Mouse (Mus musculus): Measurements from ENCODE around the gene Kcnip2. TPM values are rescaled to one million over a fixed set of nuclear protein-coding genes. Genes with fewer than 3 reads are reported as not detected.
A peak's percentile ranks its signal among the peaks of the same experiment; 100 is the strongest.

The Kcnip2 gene
- polyA plus RNA-seq, 1 experiment from 2014 or later, result 0.66 TPM

DNA sequence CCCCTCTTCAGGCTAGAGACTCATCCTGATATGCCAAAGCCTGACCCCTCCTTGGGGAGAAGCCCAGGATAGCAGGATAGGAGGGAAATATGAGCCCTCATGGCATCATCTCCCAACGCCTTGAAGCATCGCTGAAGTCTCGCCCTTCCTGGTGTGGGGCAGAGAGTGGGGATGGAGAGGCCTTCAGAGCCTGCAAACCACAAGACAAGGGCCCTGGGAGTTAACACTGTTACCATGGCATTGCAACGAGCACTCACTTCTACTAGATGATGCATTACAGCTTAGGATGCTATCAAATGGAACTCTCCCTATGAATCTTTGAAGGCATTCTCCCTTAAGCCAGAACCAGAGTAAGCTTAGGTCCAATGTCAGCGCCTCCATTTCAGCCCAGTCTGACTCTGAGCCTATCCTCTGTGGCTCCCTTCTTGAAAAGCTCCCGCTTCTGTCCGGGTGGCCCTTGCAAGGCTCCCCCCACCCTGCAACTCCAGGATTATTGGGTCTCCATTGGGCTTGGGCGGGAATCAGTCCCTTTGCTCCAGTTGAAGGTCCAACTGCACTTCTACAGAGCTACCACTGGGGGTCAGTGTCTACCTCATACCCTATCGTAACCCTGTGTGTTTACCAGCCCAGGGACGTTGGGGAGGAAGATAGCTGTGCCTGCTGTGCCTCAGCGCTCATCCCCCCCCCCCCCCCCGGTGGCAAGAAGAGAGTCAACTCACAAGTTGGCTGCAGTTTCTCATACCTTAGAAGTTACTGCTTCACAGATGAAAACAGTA lies 11.1 kb downstream of the Kcnip2 start:
- no peak for ATAC-seq (ENCODE audit: low FRiP score)
- no peak overlapping the region for H3K9ac ChIP-seq (ENCODE audit: low read length)
- peaks cover 3% of the 10 kb centered on the region; the same call in 1 of the 2 replicates for H3K4me1 ChIP-seq (ENCODE audit: control insufficient read depth, insufficient read depth, low read length)
- no peak overlapping the region for H3K4me3 ChIP-seq (ENCODE audit: low read depth, low read length)
- H3K27me3 ChIP-seq (ENCODE audit: control insufficient read depth, insufficient read depth, low read length), result no peaks in the 10 kb centered on the region
- no peak overlapping the region for H3K4me2 ChIP-seq
- DNase-seq (ENCODE audit: low spot score, missing footprints), result peak; percentile 93
- 22% methylated on average over 12 of the region's 12 CpGs for WGBS
- no peak overlapping the region for H3K27ac ChIP-seq (ENCODE audit: low read depth, low read length)
- no peaks in the 10 kb centered on the region for H3K36me3 ChIP-seq (ENCODE audit: control insufficient read depth, insufficient read depth, low read length)
- H3K9me3 ChIP-seq (ENCODE audit: control insufficient read depth, low read length), result no peaks in the 10 kb centered on the region

DNA sequence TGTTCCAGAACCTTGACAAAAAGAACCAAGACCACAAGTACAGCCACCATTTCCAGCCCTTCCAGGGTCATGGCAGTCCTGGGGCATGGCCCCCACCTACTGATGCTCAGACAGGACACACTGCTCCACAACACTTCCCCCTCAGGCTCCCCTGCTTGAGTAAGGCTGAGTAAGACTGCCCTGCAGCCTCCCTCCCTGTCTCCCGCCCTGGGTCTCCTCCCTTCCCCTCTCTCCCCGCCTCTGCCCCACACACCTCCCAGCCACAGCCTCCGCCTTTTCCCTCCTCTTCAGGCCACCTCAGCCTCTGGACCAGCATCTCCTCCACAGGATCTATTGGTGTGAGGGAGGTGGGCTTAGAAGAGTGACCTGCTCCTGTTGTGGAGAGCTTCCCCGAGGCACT lies 12.5 kb downstream of the Kcnip2 start:
- Histone ChIP-seq H3K9me3 (ENCODE audit: control insufficient read depth, low read length) (no peaks in the 10 kb centered on the region), H3K9ac (ENCODE audit: low read length) (no peak overlapping the region), H3K4me2 (no peak overlapping the region), H3K36me3 (ENCODE audit: control insufficient read depth, insufficient read depth, low read length) (no peaks in the 10 kb centered on the region), H3K4me3 (ENCODE audit: low read depth, low read length) (no peak overlapping the region), H3K4me1 (ENCODE audit: control insufficient read depth, insufficient read depth, low read length) (peaks cover 3% of the 10 kb centered on the region; the same call in 1 of the 2 replicates), H3K27ac (ENCODE audit: low read depth, low read length) (no peak overlapping the region), H3K27me3 (ENCODE audit: control insufficient read depth, insufficient read depth, low read length) (no peaks in the 10 kb centered on the region)
- no peak for DNase-seq (ENCODE audit: low spot score, missing footprints)
- no peak for ATAC-seq (ENCODE audit: low FRiP score)
- 29% methylated on average over 4 of the region's 4 CpGs for WGBS

DNA sequence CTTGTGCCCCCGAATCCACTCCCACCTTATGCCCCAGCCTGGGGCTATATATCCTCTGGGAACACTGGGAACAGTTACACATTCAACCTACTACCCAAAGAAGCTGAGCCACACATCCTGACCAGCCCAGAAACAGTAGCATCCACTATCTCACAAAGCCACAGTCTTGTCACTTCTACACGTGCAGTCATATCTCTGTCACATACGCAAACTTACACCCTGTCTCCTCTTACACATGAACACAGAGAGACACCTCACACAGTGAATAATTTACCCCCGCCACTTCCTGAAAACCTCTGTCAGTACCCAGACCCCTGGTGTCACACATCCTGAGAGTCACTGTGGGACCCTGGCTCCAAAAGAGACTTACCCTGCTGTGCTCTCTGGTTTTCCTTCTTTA lies 13.2 kb downstream of the Kcnip2 start:
- ATAC-seq (ENCODE audit: low FRiP score) (no peak), DNase-seq (ENCODE audit: low spot score, missing footprints) (peak; percentile 73)
- no peaks in the 10 kb centered on the region for H3K27me3 ChIP-seq (ENCODE audit: control insufficient read depth, insufficient read depth, low read length)
- no peak overlapping the region for H3K4me3 ChIP-seq (ENCODE audit: low read depth, low read length)
- H3K4me1 ChIP-seq (ENCODE audit: control insufficient read depth, insufficient read depth, low read length), result peaks cover 3% of the 10 kb centered on the region; the same call in 1 of the 2 replicates
- no peak overlapping the region for H3K4me2 ChIP-seq
- no peaks in the 10 kb centered on the region for H3K36me3 ChIP-seq (ENCODE audit: control insufficient read depth, insufficient read depth, low read length)
- H3K9ac ChIP-seq (ENCODE audit: low read length), result no peak overlapping the region
- 75% methylated on average over 4 of the region's 4 CpGs for WGBS
- H3K9me3 ChIP-seq (ENCODE audit: control insufficient read depth, low read length), result no peaks in the 10 kb centered on the region
- no peak overlapping the region for H3K27ac ChIP-seq (ENCODE audit: low read depth, low read length)

DNA sequence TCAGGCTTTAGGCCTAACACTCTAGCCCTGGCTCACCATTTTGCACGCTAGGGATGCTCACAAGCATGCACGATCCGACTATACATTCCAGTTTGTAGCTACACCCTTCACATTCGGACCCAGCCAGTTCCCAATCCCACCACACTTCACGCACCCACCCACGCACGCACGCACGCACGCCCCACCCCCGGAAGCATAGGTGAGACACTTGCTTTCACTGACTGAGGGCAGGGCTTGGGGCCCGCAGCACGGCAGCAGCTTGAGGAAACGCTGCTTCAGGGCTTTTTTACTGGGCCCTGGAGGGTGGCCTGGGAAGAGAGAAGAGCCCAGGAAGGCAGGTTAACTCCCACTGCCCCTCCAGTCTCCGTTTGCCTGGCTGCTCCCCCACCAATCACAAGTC lies 19.0 kb downstream of the Kcnip2 start:
- Histone ChIP-seq H3K9me3 (ENCODE audit: control insufficient read depth, low read length) (no peaks in the 10 kb centered on the region), H3K9ac (ENCODE audit: low read length) (no peak overlapping the region), H3K4me2 (no peak overlapping the region), H3K4me3 (ENCODE audit: low read depth, low read length) (no peak overlapping the region), H3K27ac (ENCODE audit: low read depth, low read length) (no peak overlapping the region), H3K27me3 (ENCODE audit: control insufficient read depth, insufficient read depth, low read length) (no peaks in the 10 kb centered on the region), H3K4me1 (ENCODE audit: control insufficient read depth, insufficient read depth, low read length) (no peaks in the 10 kb centered on the region), H3K36me3 (ENCODE audit: control insufficient read depth, insufficient read depth, low read length) (no peaks in the 10 kb centered on the region)
- WGBS, result 74% methylated on average over 15 of the region's 15 CpGs
- DNase-seq (ENCODE audit: low spot score, missing footprints), result peak; percentile 41
- no peak for ATAC-seq (ENCODE audit: low FRiP score)

DNA sequence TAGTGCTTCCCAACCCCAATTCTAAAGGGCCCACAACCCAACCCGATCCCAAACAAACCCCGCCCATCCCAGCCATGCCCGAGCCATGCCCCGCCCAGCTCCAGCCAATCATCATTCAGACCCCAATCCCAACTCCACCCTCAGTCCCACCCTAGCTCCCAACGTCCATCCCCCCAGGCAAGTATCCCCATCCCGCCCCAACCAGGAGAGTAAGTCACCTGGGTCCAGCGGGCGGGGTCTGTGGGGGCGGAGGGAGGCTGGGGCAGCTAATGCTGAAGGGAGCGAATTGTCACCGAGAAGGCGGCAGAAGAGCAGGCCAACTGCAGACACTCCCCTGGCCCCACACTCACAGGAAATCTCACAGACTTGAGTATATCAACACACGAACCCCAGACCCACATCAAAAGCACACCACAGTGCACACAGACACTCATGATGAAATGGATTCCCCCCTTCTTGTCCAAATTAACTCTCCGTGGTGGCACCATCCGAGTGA lies 19.8 kb downstream of the Kcnip2 start:
- H3K4me3 ChIP-seq (ENCODE audit: low read depth, low read length), result no peak overlapping the region; the same call in 1 of the 2 replicates
- 11% methylated on average over 15 of the region's 15 CpGs for WGBS
- H3K27ac ChIP-seq (ENCODE audit: low read depth, low read length), result no peak overlapping the region

DNA sequence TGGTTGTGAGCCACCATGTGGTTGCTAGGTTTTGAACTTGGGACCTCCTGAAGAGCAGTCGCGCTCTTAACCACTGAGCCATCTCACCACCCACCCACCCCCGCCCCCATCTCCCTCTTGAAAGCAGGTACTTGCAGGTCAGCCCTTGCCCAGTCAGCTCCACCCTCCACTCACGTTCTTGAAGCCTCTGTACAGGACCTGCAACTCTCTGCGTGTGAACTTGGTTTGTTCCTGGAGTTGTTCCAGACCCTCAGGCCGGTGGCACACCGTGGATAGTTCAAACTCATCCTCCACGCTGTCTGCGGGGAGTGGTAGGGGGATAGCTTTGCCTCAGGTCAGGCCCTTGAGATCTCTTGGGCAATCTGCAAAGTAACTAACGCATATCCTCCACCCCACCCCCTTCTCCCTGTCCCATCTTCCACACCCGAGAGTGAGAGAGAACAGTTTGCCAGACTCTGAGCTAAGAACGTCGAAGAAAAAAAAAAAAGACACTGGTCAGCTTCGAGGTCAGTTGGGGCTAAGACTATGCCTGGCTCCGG lies 20.4 kb downstream of the Kcnip2 start:
- H3K4me2 ChIP-seq, result peak overlapping the region; percentile 37
- no peak overlapping the region for H3K9ac ChIP-seq (ENCODE audit: low read length)
- 29% methylated on average over 15 of the region's 15 CpGs for WGBS
- H3K27me3 ChIP-seq (ENCODE audit: control insufficient read depth, insufficient read depth, low read length), result no peaks in the 10 kb centered on the region
- no peak overlapping the region for H3K27ac ChIP-seq (ENCODE audit: low read depth, low read length)
- no peak overlapping the region for H3K4me3 ChIP-seq (ENCODE audit: low read depth, low read length)
- H3K36me3 ChIP-seq (ENCODE audit: control insufficient read depth, insufficient read depth, low read length), result no peaks in the 10 kb centered on the region
- ATAC-seq (ENCODE audit: low FRiP score) (no peak), DNase-seq (ENCODE audit: low spot score, missing footprints) (no peak)
- no peaks in the 10 kb centered on the region for H3K4me1 ChIP-seq (ENCODE audit: control insufficient read depth, insufficient read depth, low read length)
- H3K9me3 ChIP-seq (ENCODE audit: control insufficient read depth, low read length), result no peaks in the 10 kb centered on the region

More for the DNA sequence above, 19.8 kb downstream of the Kcnip2 start:
- 0 out of 2 replicates have a peak, but pooled peaks have one; percentile 44 for ATAC-seq (ENCODE audit: low FRiP score)
- H3K27me3 ChIP-seq (ENCODE audit: control insufficient read depth, insufficient read depth, low read length), result no peaks in the 10 kb centered on the region
- H3K36me3 ChIP-seq (ENCODE audit: control insufficient read depth, insufficient read depth, low read length), result no peaks in the 10 kb centered on the region
- no peak overlapping the region for H3K9ac ChIP-seq (ENCODE audit: low read length)
- no peaks in the 10 kb centered on the region for H3K4me1 ChIP-seq (ENCODE audit: control insufficient read depth, insufficient read depth, low read length)
- H3K9me3 ChIP-seq (ENCODE audit: control insufficient read depth, low read length), result no peaks in the 10 kb centered on the region
- DNase-seq (ENCODE audit: low spot score, missing footprints), result peak; percentile 90
- H3K4me2 ChIP-seq, result peak overlapping the region; percentile 37

DNA sequence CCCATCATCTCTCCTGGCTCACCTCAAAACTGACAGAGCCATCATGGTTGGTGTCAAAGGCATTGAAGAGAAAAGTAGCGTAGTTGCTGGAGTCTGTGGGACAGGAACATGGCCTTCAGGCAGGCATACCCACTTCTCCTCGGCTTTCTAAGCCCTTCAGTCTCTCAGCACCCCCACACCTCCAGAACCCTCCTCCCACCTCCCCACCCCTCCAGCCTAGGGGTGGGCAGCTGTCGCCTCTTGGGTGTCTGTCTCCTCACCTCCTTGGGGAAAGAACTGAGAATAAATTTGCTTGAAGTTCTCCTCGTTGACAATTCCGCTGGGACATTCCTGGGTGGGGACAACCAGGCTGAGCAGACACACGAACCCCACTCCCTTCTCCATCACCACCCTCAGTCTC lies 21.1 kb downstream of the Kcnip2 start:
- H3K27ac ChIP-seq (ENCODE audit: low read depth, low read length), result no peak overlapping the region
- H3K36me3 ChIP-seq (ENCODE audit: control insufficient read depth, insufficient read depth, low read length), result no peaks in the 10 kb centered on the region
- no peak overlapping the region for H3K4me3 ChIP-seq (ENCODE audit: low read depth, low read length)
- H3K9me3 ChIP-seq (ENCODE audit: control insufficient read depth, low read length), result no peaks in the 10 kb centered on the region
- H3K27me3 ChIP-seq (ENCODE audit: control insufficient read depth, insufficient read depth, low read length), result no peaks in the 10 kb centered on the region
- no peak overlapping the region for H3K4me2 ChIP-seq
- no peak overlapping the region for H3K9ac ChIP-seq (ENCODE audit: low read length)
- H3K4me1 ChIP-seq (ENCODE audit: control insufficient read depth, insufficient read depth, low read length), result no peaks in the 10 kb centered on the region
- 86% methylated on average over 6 of the region's 6 CpGs for WGBS
- no peak for DNase-seq (ENCODE audit: low spot score, missing footprints)
- no peak for ATAC-seq (ENCODE audit: low FRiP score)

DNA sequence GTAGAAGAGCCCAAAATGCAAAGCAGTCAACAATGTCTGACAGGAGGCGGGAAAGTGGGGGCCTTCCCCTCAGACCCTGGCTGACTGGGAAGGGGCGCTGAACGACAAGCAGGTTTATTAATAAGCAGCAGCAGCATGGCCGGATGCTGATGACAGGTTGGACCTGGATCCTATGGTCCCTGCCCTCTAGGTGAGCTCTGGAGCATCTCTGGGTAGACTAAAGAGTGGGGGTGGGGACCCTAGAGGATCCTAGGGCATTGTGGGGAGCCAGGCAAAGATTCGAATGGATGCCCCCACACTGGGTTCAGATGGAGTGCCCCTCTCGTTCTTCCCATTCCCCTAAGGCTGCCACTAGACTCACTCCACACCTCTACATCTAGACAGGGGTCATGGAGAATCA lies 23.5 kb downstream of the Kcnip2 start:
- no peak overlapping the region for H3K4me2 ChIP-seq
- H3K9ac ChIP-seq (ENCODE audit: low read length), result no peak overlapping the region
- no peaks in the 10 kb centered on the region for H3K9me3 ChIP-seq (ENCODE audit: control insufficient read depth, low read length)
- ATAC-seq (ENCODE audit: low FRiP score), result no peak
- H3K4me1 ChIP-seq (ENCODE audit: control insufficient read depth, insufficient read depth, low read length), result no peaks in the 10 kb centered on the region
- H3K4me3 ChIP-seq (ENCODE audit: low read depth, low read length), result no peak overlapping the region
- H3K36me3 ChIP-seq (ENCODE audit: control insufficient read depth, insufficient read depth, low read length), result no peaks in the 10 kb centered on the region
- WGBS, result 84% methylated on average over 6 of the region's 6 CpGs
- no peaks in the 10 kb centered on the region for H3K27me3 ChIP-seq (ENCODE audit: control insufficient read depth, insufficient read depth, low read length)
- DNase-seq (ENCODE audit: low spot score, missing footprints), result peak; percentile 19
- H3K27ac ChIP-seq (ENCODE audit: low read depth, low read length), result no peak overlapping the region

All from midbrain, embryonic 11.5 days (tissue).